Mouse (Mus musculus) liver, adult 2 months (tissue): Measurements from ENCODE around the gene Fam189a1. TPM values are rescaled to one million over a fixed set of nuclear protein-coding genes. Genes with fewer than 3 reads are reported as not detected.

Source experiments
- DNase-seq: peaks from one replicate; pipeline ENCODE4 v3.0.0-alpha.2; 2011; ENCODE audit warnings: low read depth, low spot score; ENCODE audit errors: extremely low read depth
- H3K27ac ChIP-seq: fragments of 200-500 bp; replicated peaks from 2 replicates; pipeline ENCODE4 v1.5.1; 2012; ENCODE audit warnings: low read depth, mild to moderate bottlenecking, control low read depth, inconsistent platforms, low read length; ENCODE audit not compliant: insufficient read depth
- H3K27me3 ChIP-seq: fragments of 200-500 bp; 2 replicates; pipeline ENCODE4 v1.6.1; 2012; ENCODE audit warnings: mild to moderate bottlenecking, moderate library complexity, low read length, inconsistent platforms; ENCODE audit not compliant: control insufficient read depth, insufficient read depth
- H3K36me3 ChIP-seq: fragments of 200-500 bp; 2 replicates; pipeline ENCODE4 v1.6.1; 2012; ENCODE audit warnings: low read length, inconsistent platforms; ENCODE audit not compliant: control insufficient read depth, insufficient read depth
- H3K4me1 ChIP-seq: fragments of 200-500 bp; 2 replicates; pipeline ENCODE4 v1.6.1; 2011; ENCODE audit warnings: low read length; ENCODE audit not compliant: control insufficient read depth, insufficient read depth
- H3K4me3 ChIP-seq: fragments of 200-500 bp; 2 replicates; pipeline ENCODE4 v1.5.1; 2011; ENCODE audit warnings: low read depth, mild to moderate bottlenecking, control low read depth, low read length, moderate library complexity; ENCODE audit not compliant: insufficient read depth
- H3K79me2 ChIP-seq: fragments of 200-500 bp; 2 replicates; pipeline ENCODE4 v1.6.1; 2012; ENCODE audit warnings: inconsistent platforms, mild to moderate bottlenecking, low read length, moderate library complexity; ENCODE audit not compliant: control insufficient read depth, insufficient read depth
- H3K9ac ChIP-seq: fragments of 200-500 bp; 2 replicates; pipeline ENCODE4 v1.6.1; 2012; ENCODE audit warnings: low read depth, mild to moderate bottlenecking, control low read depth, inconsistent platforms, low read length
- CTCF ChIP-seq: fragments of 200-500 bp; IDR thresholded peaks from 2 replicates; pipeline ENCODE4 v1.5.1; 2011; ENCODE audit warnings: low read depth, low read length, control low read depth
- POLR2A ChIP-seq: fragments of 200-500 bp; IDR thresholded peaks from 2 replicates; pipeline ENCODE4 v1.6.1; 2011; ENCODE audit warnings: low read length, control low read depth; ENCODE audit not compliant: insufficient read depth; ENCODE audit errors: extremely low read depth
- WGBS: fragments of 180-500 bp; shearing (Covaris S2); methylation state at CpG from one replicate; pipeline ENCODE4 v1.1.7; 2018; 5-methylcytosine and 5-hydroxymethylcytosine counted together
- polyA plus RNA-seq: library from polyadenylated mRNA; depleted of rRNA; stranded (reverse); fragments of >200 nt; gene quantifications from 2 replicates; pipeline ENCODE4 v1.2.3, GENCODE M21; 2012
- total RNA-seq: library from RNA; depleted of rRNA; stranded (reverse); fragments of >200 nt; gene quantifications from 2 replicates; pipeline ENCODE4 v1.2.3, GENCODE M21; 2014

Fam189a1 gene
- total and polyA plus RNA-seq, 2 experiments, result 0.32 TPM; not detected in 1

GRCm38 (mm10) chr7:65155628-65156513, 499 bp downstream of the Fam189a1 start:
- Histone ChIP-seq H3K36me3 (no peaks in the 10 kb centered on the region), H3K27ac (no peak overlapping the region), H3K79me2 (no peaks in the 10 kb centered on the region), H3K4me3 (no peak overlapping the region), H3K27me3 (peaks cover 12% of the 10 kb centered on the region), H3K9ac (no peak overlapping the region), H3K4me1 (no peaks in the 10 kb centered on the region)
- 4% methylated on average over 116 of the region's 122 CpGs for WGBS
- TF ChIP-seq POLR2A (no peak), CTCF (no peak)
- DNase-seq, result no peak

GRCm38 (mm10) chr7:65154576-65154975, 1.8 kb downstream of the Fam189a1 start:
- Histone ChIP-seq H3K79me2 (no peaks in the 10 kb centered on the region), H3K27ac (no peak overlapping the region), H3K36me3 (no peaks in the 10 kb centered on the region), H3K27me3 (peaks cover 12% of the 10 kb centered on the region), H3K4me3 (no peak overlapping the region), H3K9ac (no peak overlapping the region), H3K4me1 (no peaks in the 10 kb centered on the region)
- TF ChIP-seq CTCF (no peak), POLR2A (no peak)
- WGBS, result 20% methylated on average over 7 of the region's 7 CpGs
- DNase-seq, result no peak

GRCm38 (mm10) chr7:65153846-65154245, 2.5 kb downstream of the Fam189a1 start:
- TF ChIP-seq CTCF, result no peak
- TF ChIP-seq POLR2A, result no peak
- H3K4me1 ChIP-seq, result no peaks in the 10 kb centered on the region
- H3K79me2 ChIP-seq, result no peaks in the 10 kb centered on the region
- peaks cover 12% of the 10 kb centered on the region for H3K27me3 ChIP-seq
- H3K9ac ChIP-seq, result no peak overlapping the region
- no peak overlapping the region for H3K4me3 ChIP-seq
- 73% methylated on average over 7 of the region's 7 CpGs for WGBS
- no peak for DNase-seq
- no peaks in the 10 kb centered on the region for H3K36me3 ChIP-seq
- no peak overlapping the region for H3K27ac ChIP-seq

- WGBS, result 88% methylated on average over 7 of the region's 7 CpGs
- DNase-seq, result no peak
- Histone ChIP-seq H3K27ac (no peak overlapping the region), H3K4me1 (no peaks in the 10 kb centered on the region), H3K27me3 (peaks cover 9% of the 10 kb centered on the region), H3K4me3 (no peak overlapping the region), H3K79me2 (no peaks in the 10 kb centered on the region), H3K9ac (no peak overlapping the region), H3K36me3 (no peaks in the 10 kb centered on the region)
- TF ChIP-seq POLR2A (no peak), CTCF (no peak)
These were observed 4.8 kb downstream of the Fam189a1 start for GRCm38 (mm10) chr7:65151526-65151925.

GRCm38 (mm10) chr7:65149040-65149439, 7.3 kb downstream of the Fam189a1 start:
- no peaks in the 10 kb centered on the region for H3K36me3 ChIP-seq
- H3K27ac ChIP-seq, result no peak overlapping the region
- no peak overlapping the region for H3K4me3 ChIP-seq
- no peaks in the 10 kb centered on the region for H3K79me2 ChIP-seq
- H3K9ac ChIP-seq, result no peak overlapping the region
- no peaks in the 10 kb centered on the region for H3K4me1 ChIP-seq
- TF ChIP-seq POLR2A (no peak), CTCF (no peak)
- 85% methylated on average over 9 of the region's 9 CpGs for WGBS
- no peak for DNase-seq
- H3K27me3 ChIP-seq, result no peaks in the 10 kb centered on the region

- TF ChIP-seq POLR2A (no peak), CTCF (no peak)
- no peaks in the 10 kb centered on the region for H3K4me1 ChIP-seq
- no peak for DNase-seq
- H3K27ac ChIP-seq, result no peak overlapping the region
- no peaks in the 10 kb centered on the region for H3K27me3 ChIP-seq
- H3K36me3 ChIP-seq, result no peaks in the 10 kb centered on the region
- H3K9ac ChIP-seq, result no peak overlapping the region
- no peak overlapping the region for H3K4me3 ChIP-seq
- 79% methylated on average over 6 of the region's 6 CpGs for WGBS
- H3K79me2 ChIP-seq, result no peaks in the 10 kb centered on the region
These were observed 11.5 kb downstream of the Fam189a1 start for GRCm38 (mm10) chr7:65144881-65145280.
